Mouse (Mus musculus) liver, postnatal 0 days (tissue): ENCODE results near the gene Atp6v0b.
A peak's percentile ranks its signal among the peaks of the same experiment; 100 is the strongest.

Experiments used
- CTCF ChIP-seq: sonication (generic); IDR thresholded peaks from 2 replicates; pipeline ENCODE4 v1.5.1; 2016; ENCODE audit warnings: antibody characterized with exemption, low read depth
- EP300 ChIP-seq: IDR thresholded peaks from 2 replicates; pipeline ENCODE4 v1.6.1; 2016; ENCODE audit warnings: antibody characterized with exemption, low read depth, mild to moderate bottlenecking

DNA sequence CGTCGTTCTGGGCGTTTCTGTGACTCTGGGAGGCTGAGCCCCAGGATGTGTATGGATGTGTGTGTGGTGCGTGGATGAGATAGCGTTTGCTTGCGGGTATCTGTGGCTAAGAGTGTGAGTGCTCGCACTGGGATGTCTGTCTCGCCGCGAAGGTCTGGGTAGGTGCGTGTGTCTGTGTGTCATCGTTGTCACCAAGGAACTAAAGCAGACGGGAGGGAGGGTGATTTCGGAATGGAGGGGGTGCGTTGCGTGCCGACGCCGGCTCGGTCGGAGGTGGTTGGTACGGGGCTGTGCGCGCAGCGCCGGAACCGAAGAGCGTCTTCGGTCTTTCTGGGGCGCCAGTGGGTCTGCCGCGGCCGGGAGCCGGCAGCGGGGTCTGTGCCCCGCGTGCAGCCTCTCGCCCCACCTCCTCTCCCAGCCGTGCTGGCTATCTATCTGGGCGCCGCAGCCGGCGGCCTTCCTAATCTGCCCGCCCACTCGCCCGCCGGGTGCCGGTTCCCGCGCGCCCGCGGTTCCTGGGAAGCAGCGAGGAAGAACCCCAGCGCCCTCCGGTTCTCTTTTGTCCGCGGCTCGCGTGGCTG is 51.5 kb downstream of the Atp6v0b start:
- TF ChIP-seq CTCF = no peak
- TF ChIP-seq EP300 = peak; percentile 83
